Mouse (Mus musculus): ENCODE measurements around the gene Nudt21.

- TF ChIP-seq FLI1 (IDR thresholded peaks at IDR 0.05; ENCODE audit: low read length): no peak
- TF ChIP-seq GATA1 (IDR thresholded peaks at IDR 0.05; ENCODE audit: borderline replicate concordance, low read length): no peak
These were observed 60.2 kb downstream of the Nudt21 start for GRCm38 (mm10) chr8:93976446-93977211.
